Mouse (Mus musculus): ENCODE results near the gene Clcn6. TPM values are rescaled to one million over a fixed set of nuclear protein-coding genes. Genes with fewer than 3 reads are reported as not detected.
A peak's percentile ranks its signal among the peaks of the same experiment; 100 is the strongest.

Clcn6 gene
- polyA plus RNA-seq, 1 experiment, result 28.8 TPM

DNA sequence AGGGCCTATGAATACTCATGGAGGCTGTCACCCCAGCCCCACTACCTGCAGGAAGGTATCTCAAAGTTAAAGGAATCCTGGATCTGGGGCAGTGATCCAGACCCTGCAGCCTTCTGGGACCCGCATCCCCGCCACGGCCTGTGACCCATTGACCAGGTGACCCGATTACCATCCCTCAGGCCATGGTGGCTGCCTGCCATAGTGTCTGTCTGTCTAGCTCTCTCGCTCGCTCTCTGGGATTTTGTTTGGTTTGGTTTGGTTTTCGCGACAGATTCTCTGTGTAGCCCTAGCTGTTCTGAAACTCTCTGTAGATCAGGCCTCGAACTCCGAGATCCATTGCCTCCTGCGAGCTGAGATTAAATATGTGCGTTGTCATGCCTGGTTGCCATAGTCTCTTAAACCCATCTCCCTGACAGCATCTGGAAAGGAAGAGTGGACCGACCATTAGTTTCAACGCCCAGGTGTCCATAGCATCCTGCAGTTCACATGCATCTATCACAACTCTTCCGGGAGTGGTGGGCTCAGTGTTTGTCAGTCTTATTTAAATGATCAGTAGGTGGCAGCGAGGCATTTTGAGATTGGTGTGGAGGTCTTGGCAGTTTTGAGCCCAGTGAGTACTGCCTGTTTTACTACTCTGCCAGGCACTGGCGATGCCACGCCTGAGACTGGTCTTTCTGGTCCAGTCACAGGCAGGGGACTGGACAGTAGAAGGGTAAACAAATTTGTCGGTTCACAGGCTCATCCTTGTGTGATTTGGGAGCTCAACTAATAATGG is 820 bp upstream of the Clcn6 start:
- peaks cover 15% of the 10 kb centered on the region for H3K4me1 ChIP-seq (ENCODE audit: control insufficient read depth, insufficient read depth, low read length)
- H3K27ac ChIP-seq (ENCODE audit: insufficient read depth, low read depth, low read length), result peak overlapping the region; percentile 76
- 14% methylated on average over 19 of the region's 19 CpGs for WGBS
- no peak for DNase-seq
- peak overlapping the region; percentile 72 for H3K4me3 ChIP-seq (ENCODE audit: insufficient read depth, low read depth, low read length)
- no peak for TF ChIP-seq POLR2A (IDR thresholded peaks at IDR 0.05; ENCODE audit: low read depth, low read length)
- no peak for TF ChIP-seq CTCF (conservative IDR thresholded peaks at IDR 0.05; ENCODE audit: insufficient read depth, insufficient read length, low read depth, low read length)
- H3K36me3 ChIP-seq (ENCODE audit: control insufficient read depth, insufficient read depth, low read length), result no peaks in the 10 kb centered on the region
- H3K27me3 ChIP-seq (replicated peaks; ENCODE audit: control insufficient read depth, insufficient read depth, low read length), result no peaks in the 10 kb centered on the region

DNA sequence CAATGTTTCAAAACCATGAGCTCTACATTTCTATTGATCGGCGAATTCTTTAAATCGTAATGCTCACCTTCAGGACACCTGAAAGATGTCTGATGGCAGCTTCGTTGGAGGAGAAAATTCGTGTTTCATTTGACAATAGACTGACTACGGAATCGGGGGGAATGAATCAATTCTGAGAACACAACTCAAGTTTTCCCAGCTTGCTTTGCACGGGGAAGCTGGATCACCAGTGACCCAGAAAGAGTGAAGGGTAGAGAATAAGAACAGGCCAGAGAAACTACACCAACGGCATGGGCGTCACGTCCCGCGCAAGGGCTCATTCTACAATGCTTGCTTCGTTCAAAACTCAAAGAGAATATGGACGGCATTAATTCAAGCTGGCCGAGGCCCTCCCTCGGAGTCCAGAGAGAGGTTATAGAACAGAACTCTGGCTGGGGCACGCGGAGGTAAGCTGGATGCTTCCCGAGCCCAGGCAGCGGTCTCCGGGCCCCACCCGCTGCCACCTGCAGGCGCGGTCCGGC is 482 bp downstream of the Clcn6 start:
- no peaks in the 10 kb centered on the region for H3K36me3 ChIP-seq (ENCODE audit: control insufficient read depth, insufficient read depth, low read length)
- TF ChIP-seq POLR2A (IDR thresholded peaks at IDR 0.05; ENCODE audit: low read depth, low read length), result no peak
- no peak for TF ChIP-seq CTCF (conservative IDR thresholded peaks at IDR 0.05; ENCODE audit: insufficient read depth, insufficient read length, low read depth, low read length)
- no peaks in the 10 kb centered on the region for H3K27me3 ChIP-seq (replicated peaks; ENCODE audit: control insufficient read depth, insufficient read depth, low read length)
- no peak for DNase-seq
- H3K4me1 ChIP-seq (ENCODE audit: control insufficient read depth, insufficient read depth, low read length), result peaks cover 15% of the 10 kb centered on the region
- WGBS, result 4% methylated on average over 26 of the region's 26 CpGs
- peak overlapping the region; percentile 80 for H3K4me3 ChIP-seq (ENCODE audit: insufficient read depth, low read depth, low read length)
- peak overlapping the region; percentile 84 for H3K27ac ChIP-seq (ENCODE audit: insufficient read depth, low read depth, low read length)

DNA sequence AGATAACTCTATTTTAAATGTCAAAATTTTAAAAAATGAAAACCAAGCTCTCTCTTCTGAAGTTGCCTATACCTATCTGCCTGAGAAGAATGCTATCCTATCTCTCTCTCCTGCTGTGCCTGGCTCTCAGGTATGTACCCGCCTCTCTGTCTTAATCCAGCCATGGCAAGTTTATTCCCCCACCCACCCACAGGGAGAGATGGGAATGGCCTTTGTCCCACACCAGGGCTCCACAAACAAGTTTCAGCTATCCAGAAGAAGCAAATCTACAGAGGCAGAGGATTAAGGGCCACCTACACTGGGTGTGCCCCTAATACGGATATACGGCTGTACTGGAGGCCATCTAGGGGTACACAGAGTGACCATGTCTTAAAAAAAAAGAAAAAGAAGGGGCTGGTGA is 3.2 kb downstream of the Clcn6 start:
- Histone ChIP-seq H3K27ac (ENCODE audit: insufficient read depth, low read depth, low read length) (no peak overlapping the region), H3K4me1 (ENCODE audit: control insufficient read depth, insufficient read depth, low read length) (peaks cover 9% of the 10 kb centered on the region), H3K27me3 (replicated peaks; ENCODE audit: control insufficient read depth, insufficient read depth, low read length) (no peaks in the 10 kb centered on the region), H3K36me3 (ENCODE audit: control insufficient read depth, insufficient read depth, low read length) (no peaks in the 10 kb centered on the region), H3K4me3 (ENCODE audit: insufficient read depth, low read depth, low read length) (no peak overlapping the region)
- WGBS, result 44% methylated on average over 3 of the region's 3 CpGs
- TF ChIP-seq POLR2A (IDR thresholded peaks at IDR 0.05; ENCODE audit: low read depth, low read length), result no peak
- TF ChIP-seq CTCF (conservative IDR thresholded peaks at IDR 0.05; ENCODE audit: insufficient read depth, insufficient read length, low read depth, low read length), result no peak
- peak; percentile 69 for DNase-seq

DNA sequence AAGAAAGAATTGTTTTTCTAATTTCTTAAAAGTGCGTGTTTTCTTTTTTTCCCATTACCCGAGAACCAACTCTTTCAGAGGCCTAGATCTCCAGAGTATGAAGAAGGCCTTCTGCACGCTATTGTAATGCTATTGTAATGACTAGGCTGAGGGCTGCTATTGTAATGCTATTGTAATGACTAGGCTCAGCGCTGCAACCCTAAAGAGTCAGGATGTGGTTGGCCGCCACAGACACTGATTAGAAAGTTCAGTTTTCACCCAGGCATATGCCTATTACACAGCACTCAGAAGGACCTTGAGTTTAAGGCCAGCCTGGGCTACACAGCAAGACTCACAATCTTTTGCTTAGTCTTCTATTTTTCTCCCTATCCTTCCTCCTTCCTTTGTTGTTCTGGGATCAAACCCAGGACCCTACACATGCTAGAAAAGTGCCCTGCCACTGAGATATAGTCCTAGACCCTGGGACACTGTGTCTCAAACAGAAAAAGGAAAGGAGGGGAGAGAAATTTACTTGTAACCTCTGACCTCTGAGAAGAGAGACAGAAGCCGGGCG is 4.7 kb downstream of the Clcn6 start:
- TF ChIP-seq CTCF (conservative IDR thresholded peaks at IDR 0.05; ENCODE audit: insufficient read depth, insufficient read length, low read depth, low read length) (no peak), POLR2A (IDR thresholded peaks at IDR 0.05; ENCODE audit: low read depth, low read length) (no peak)
- no peak overlapping the region for H3K4me3 ChIP-seq (ENCODE audit: insufficient read depth, low read depth, low read length)
- H3K4me1 ChIP-seq (ENCODE audit: control insufficient read depth, insufficient read depth, low read length), result peaks cover 9% of the 10 kb centered on the region
- no peaks in the 10 kb centered on the region for H3K36me3 ChIP-seq (ENCODE audit: control insufficient read depth, insufficient read depth, low read length)
- 90% methylated on average over 7 of the region's 7 CpGs for WGBS
- DNase-seq, result no peak
- no peaks in the 10 kb centered on the region for H3K27me3 ChIP-seq (replicated peaks; ENCODE audit: control insufficient read depth, insufficient read depth, low read length)
- H3K27ac ChIP-seq (ENCODE audit: insufficient read depth, low read depth, low read length), result no peak overlapping the region

DNA sequence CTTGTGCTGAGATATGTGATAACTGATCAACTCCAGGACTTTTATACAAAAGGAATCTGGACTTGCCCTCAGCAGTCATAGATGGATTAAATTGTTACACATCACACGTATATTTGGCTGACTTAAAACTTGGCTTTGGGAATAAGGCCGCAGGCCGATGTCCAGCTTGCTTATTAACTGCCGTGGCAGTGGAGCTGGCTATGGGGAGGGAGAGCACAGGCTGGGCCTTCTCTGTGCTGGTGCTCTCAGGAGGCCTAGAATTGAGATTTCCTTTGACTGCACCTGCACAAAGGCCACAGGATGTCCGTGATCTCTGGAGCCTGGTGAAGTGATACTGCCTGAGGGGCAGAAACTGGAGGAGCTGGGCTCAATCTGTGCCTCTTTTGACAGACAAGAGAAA is 8.1 kb downstream of the Clcn6 start:
- Histone ChIP-seq H3K27ac (ENCODE audit: insufficient read depth, low read depth, low read length) (peak overlapping the region; percentile 27; the same call in 1 of the 2 replicates), H3K36me3 (ENCODE audit: control insufficient read depth, insufficient read depth, low read length) (no peaks in the 10 kb centered on the region), H3K4me1 (ENCODE audit: control insufficient read depth, insufficient read depth, low read length) (peaks cover 5% of the 10 kb centered on the region; the same call in 1 of the 2 replicates), H3K27me3 (replicated peaks; ENCODE audit: control insufficient read depth, insufficient read depth, low read length) (no peaks in the 10 kb centered on the region), H3K4me3 (ENCODE audit: insufficient read depth, low read depth, low read length) (no peak overlapping the region)
- WGBS, result 43% methylated on average over 5 of the region's 5 CpGs
- peak; percentile 88 for DNase-seq
- no peak for TF ChIP-seq POLR2A (IDR thresholded peaks at IDR 0.05; ENCODE audit: low read depth, low read length)
- TF ChIP-seq CTCF (conservative IDR thresholded peaks at IDR 0.05; ENCODE audit: insufficient read depth, insufficient read length, low read depth, low read length), result no peak

DNA sequence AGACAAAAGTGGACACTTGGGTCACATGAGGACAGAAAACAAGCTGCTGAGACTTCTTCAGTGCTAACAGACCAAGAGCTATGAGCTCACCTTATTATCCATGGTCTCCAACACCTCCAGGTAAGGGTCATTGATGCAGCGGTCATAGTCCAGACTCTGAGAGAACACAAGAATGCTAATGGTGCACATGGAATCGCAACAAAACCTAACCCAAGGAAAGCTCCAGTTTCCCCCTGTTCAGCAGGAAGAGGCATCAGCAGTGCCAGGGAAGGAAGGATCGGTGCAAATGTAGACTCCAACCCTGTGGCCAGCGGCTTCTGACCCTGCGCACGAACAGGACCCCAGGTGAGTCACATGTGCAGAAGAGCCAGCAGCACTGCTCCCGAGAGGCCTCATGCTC is 9.3 kb downstream of the Clcn6 start:
- peak; percentile 72 for DNase-seq
- no peak for TF ChIP-seq CTCF (conservative IDR thresholded peaks at IDR 0.05; ENCODE audit: insufficient read depth, insufficient read length, low read depth, low read length)
- no peak for TF ChIP-seq POLR2A (IDR thresholded peaks at IDR 0.05; ENCODE audit: low read depth, low read length)
- peaks cover 5% of the 10 kb centered on the region; the same call in 1 of the 2 replicates for H3K4me1 ChIP-seq (ENCODE audit: control insufficient read depth, insufficient read depth, low read length)
- no peaks in the 10 kb centered on the region for H3K36me3 ChIP-seq (ENCODE audit: control insufficient read depth, insufficient read depth, low read length)
- no peaks in the 10 kb centered on the region for H3K27me3 ChIP-seq (replicated peaks; ENCODE audit: control insufficient read depth, insufficient read depth, low read length)
- WGBS, result 63% methylated on average over 7 of the region's 7 CpGs
- H3K4me3 ChIP-seq (ENCODE audit: insufficient read depth, low read depth, low read length), result no peak overlapping the region
- H3K27ac ChIP-seq (ENCODE audit: insufficient read depth, low read depth, low read length), result peak overlapping the region; percentile 2; the same call in 1 of the 2 replicates

DNA sequence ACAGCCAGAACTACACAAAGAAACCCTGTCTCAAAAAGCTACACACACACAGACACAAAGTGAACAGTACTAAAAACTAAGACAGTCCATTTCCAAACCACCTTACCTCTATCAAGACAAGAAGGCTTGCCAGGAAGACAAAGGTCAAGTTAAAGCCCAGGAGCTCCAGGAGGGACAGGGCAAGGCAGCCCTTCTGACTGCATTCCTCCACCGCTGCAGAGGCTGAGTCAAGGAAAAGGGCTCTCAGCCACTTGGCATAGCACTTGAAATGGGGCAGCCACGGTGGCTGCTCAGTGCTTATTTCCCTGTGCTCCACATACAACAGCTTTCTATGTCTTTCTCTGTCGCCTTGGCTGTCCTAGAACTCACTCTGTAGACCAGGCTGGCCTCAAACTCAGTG is 14.6 kb downstream of the Clcn6 start:
- H3K27ac ChIP-seq (ENCODE audit: insufficient read depth, low read depth, low read length), result peak overlapping the region; percentile 78
- 68% methylated on average over 3 of the region's 3 CpGs for WGBS
- no peaks in the 10 kb centered on the region for H3K27me3 ChIP-seq (replicated peaks; ENCODE audit: control insufficient read depth, insufficient read depth, low read length)
- no peak for TF ChIP-seq CTCF (conservative IDR thresholded peaks at IDR 0.05; ENCODE audit: insufficient read depth, insufficient read length, low read depth, low read length)
- no peak for TF ChIP-seq POLR2A (IDR thresholded peaks at IDR 0.05; ENCODE audit: low read depth, low read length)
- no peaks in the 10 kb centered on the region; the same call in 1 of the 2 replicates for H3K36me3 ChIP-seq (ENCODE audit: control insufficient read depth, insufficient read depth, low read length)
- no peak overlapping the region for H3K4me3 ChIP-seq (ENCODE audit: insufficient read depth, low read depth, low read length)
- peaks cover 7% of the 10 kb centered on the region; the same call in 1 of the 2 replicates for H3K4me1 ChIP-seq (ENCODE audit: control insufficient read depth, insufficient read depth, low read length)
- DNase-seq, result peak; percentile 91

All from kidney, adult 2 months (tissue).